ENCODE assay signal across 9 mouse cellular contexts in genomic region chrX:6091996-6092757, GRCm38 (mm10). TPM values are rescaled to one million over a fixed set of nuclear protein-coding genes. Genes with fewer than 3 reads are reported as not detected.
A peak's percentile ranks its signal among the peaks of the same experiment; 100 is the strongest.
DNase-seq lines count a peak whose midpoint lies in the region; ATAC-seq lines count a peak whose summit lies in the region.
"Had no signal": no experiment of that assay in that cellular context is flagged by ENCODE, and none has a peak within 500 bp of the region (broad histone marks: within the 10 kb centered on the region; RNA-seq: fewer than 3 reads in every experiment).

No protein-coding gene starts in this region.

- H3K27me3 ChIP-seq in forebrain, embryonic 15.5 days = no peaks in the 10 kb centered on the region
- no peaks in the 10 kb centered on the region for H3K27me3 ChIP-seq in midbrain, embryonic 10.5 days (ENCODE audit: low read depth, poor library complexity, severe bottlenecking)
- no peaks in the 10 kb centered on the region; the same call in 1 of the 2 replicates for H3K27me3 ChIP-seq in stomach, embryonic 16.5 days (ENCODE audit: control insufficient read depth, insufficient read depth, low read length)

- peak overlapping the region; percentile 52 for H3K4me2 ChIP-seq in forebrain, embryonic 15.5 days (replicated peaks)
- H3K4me2 ChIP-seq in stomach, embryonic 16.5 days (ENCODE audit: low read depth, low read length) = peak overlapping the region; percentile 53

- DNase-seq in adrenal gland, adult (ENCODE audit: inconsistent age in 2 of 2, low spot score in 1 of 2) = peak; percentile 29 to 79
- no peak for DNase-seq in adrenal gland, postnatal 4 days (ENCODE audit: low spot score in 2 of 2)
- DNase-seq in cerebellum, adult 11-12 months = peak; percentile 62
- peak; percentile 8 to 35 for DNase-seq in kidney, postnatal 4 days
- DNase-seq in midbrain, embryonic 10.5 days (ENCODE audit: low spot score) = peak; percentile 69

- ATAC-seq in forebrain, embryonic 15.5 days (replicated peaks) = peak; percentile 98
- no peak for ATAC-seq in stomach, embryonic 16.5 days (ENCODE audit: insufficient read depth, low FRiP score)
- no peak for ATAC-seq in erythroblast, adult 5-6 weeks (replicated peaks; ENCODE audit: low FRiP score, poor library complexity, severe bottlenecking)

- no peaks in the 10 kb centered on the region for H3K9me3 ChIP-seq in forebrain, embryonic 15.5 days
- H3K9me3 ChIP-seq in midbrain, embryonic 10.5 days (replicated peaks) = no peaks in the 10 kb centered on the region
- H3K9me3 ChIP-seq in stomach, embryonic 16.5 days (replicated peaks; ENCODE audit: control insufficient read depth, low read length) = no peaks in the 10 kb centered on the region

- peak overlapping the region; percentile 64 for H3K9ac ChIP-seq in forebrain, embryonic 15.5 days (replicated peaks)
- H3K9ac ChIP-seq in stomach, embryonic 16.5 days (ENCODE audit: low read length) = no peak overlapping the region; the same call in 1 of the 2 replicates

- peak overlapping the region; percentile 74 for H3K27ac ChIP-seq in forebrain, embryonic 15.5 days (replicated peaks)
- H3K27ac ChIP-seq in midbrain, embryonic 10.5 days (replicated peaks) = peak overlapping the region; percentile 74
- H3K27ac ChIP-seq in stomach, embryonic 16.5 days (ENCODE audit: low read length) = no peak overlapping the region

- no peaks in the 10 kb centered on the region for H3K36me3 ChIP-seq in forebrain, embryonic 15.5 days
- no peaks in the 10 kb centered on the region for H3K36me3 ChIP-seq in midbrain, embryonic 10.5 days
- H3K36me3 ChIP-seq in stomach, embryonic 16.5 days (ENCODE audit: control insufficient read depth, insufficient read depth, low read length) = no peaks in the 10 kb centered on the region

- 10% methylated on average over 25 of the region's 30 CpGs for WGBS in forebrain, embryonic 15.5 days
- WGBS in midbrain, embryonic 10.5 days = 10% methylated on average over 30 of the region's 30 CpGs
- WGBS in stomach, embryonic 16.5 days = 8% methylated on average over 29 of the region's 30 CpGs

- peak overlapping the region; percentile 53 for H3K4me3 ChIP-seq in forebrain, embryonic 15.5 days
- H3K4me3 ChIP-seq in midbrain, embryonic 10.5 days = peak overlapping the region; percentile 51
- H3K4me3 ChIP-seq in stomach, embryonic 16.5 days (replicated peaks; ENCODE audit: low read length) = peak overlapping the region; percentile 34

- no peaks in the 10 kb centered on the region for H3K4me1 ChIP-seq in forebrain, embryonic 15.5 days
- H3K4me1 ChIP-seq in midbrain, embryonic 10.5 days = no peaks in the 10 kb centered on the region
- no peaks in the 10 kb centered on the region for H3K4me1 ChIP-seq in stomach, embryonic 16.5 days (ENCODE audit: control insufficient read depth, insufficient read depth, low read length)

RNA-seq across cellular contexts. Expression of gene AU022751, which starts 9.0 kb away (rescaled TPM):
- total RNA-seq in adrenal gland, postnatal 4 days (2021) = not detected
- not detected in 2 replicates for polyA plus RNA-seq in forebrain, embryonic 15.5 days (2015; fragmentation: Nextera tagmentation; extraction: Ambion mirVana)
- polyA plus RNA-seq in midbrain, embryonic 10.5 days (2016; fragmentation: Nextera tagmentation; extraction: Ambion mirVana) = not detected in 2 replicates
- polyA plus RNA-seq in stomach, embryonic 16.5 days (2015; fragmentation: Nextera tagmentation; extraction: Ambion mirVana) = not detected in 2 replicates
- not detected in 2 replicates for total RNA-seq in erythroblast, adult 5-6 weeks (2015; ENCODE audit: low replicate concordance)
- not detected in 2 replicates for total RNA-seq in erythroblast, adult 5-6 weeks (2017; ENCODE audit: low replicate concordance)
- total RNA-seq: neutrophil, adult 5-6 weeks had no signal

RNA-seq across cellular contexts. Expression of gene Nudt11, which starts 44.9 kb away (rescaled TPM):
- 10 to 100 TPM; 17.7 to 19.3 TPM for total RNA-seq in adrenal gland, postnatal 4 days (2021)
- 19.1 and 20.3 TPM in 2 replicates for polyA plus RNA-seq in forebrain, embryonic 15.5 days (2015; fragmentation: Nextera tagmentation; extraction: Ambion mirVana)
- 5.7 and 6.6 TPM in 2 replicates for polyA plus RNA-seq in midbrain, embryonic 10.5 days (2016; fragmentation: Nextera tagmentation; extraction: Ambion mirVana)
- 1.4 and 1.5 TPM in 2 replicates for polyA plus RNA-seq in stomach, embryonic 16.5 days (2015; fragmentation: Nextera tagmentation; extraction: Ambion mirVana)
- not detected in 2 replicates for total RNA-seq in erythroblast, adult 5-6 weeks (2015; ENCODE audit: low replicate concordance)
- total RNA-seq in erythroblast, adult 5-6 weeks (2017; ENCODE audit: low replicate concordance) = not detected in 2 replicates
- total RNA-seq: neutrophil, adult 5-6 weeks had no signal

Comparison
In these comparisons a context has a peak if more than half of its experiments do, and no peak if none do; other contexts are left out.
1. DNase-seq: peak in adrenal gland, adult (2 of 2), cerebellum, adult 11-12 months (single experiment), kidney, postnatal 4 days (2 of 2) and midbrain, embryonic 10.5 days (single experiment); none in adrenal gland, postnatal 4 days (0 of 2).
2. Peak in every context shown above with its lines, with median percentiles within 50 percentile points of each other: H3K4me3 ChIP-seq.